Mouse (Mus musculus) granulocyte monocyte progenitor cell, adult 5-6 weeks (primary cell): ENCODE results near the gene Cdc42ep4. TPM values are rescaled to one million over a fixed set of nuclear protein-coding genes. Genes with fewer than 3 reads are reported as not detected.

Experiments used
- ATAC-seq: replicated peaks from 2 replicates; pipeline ENCODE4 v1.8.0; 2016; ENCODE audit warnings: mild to moderate bottlenecking, moderate TSS enrichment, inconsistent platforms; ENCODE audit not compliant: poor library complexity, severe bottlenecking
- total RNA-seq, 2 experiments: library from RNA; stranded (forward) in 1 of 2; stranded (reverse) in 1 of 2; fragments of 200-712, 200-1000 nt in 1 of 2; fragments of >200 nt in 1 of 2; fragmentation: Nextera tagmentation in 1 of 2; gene quantifications; 2 replicates each; pipeline ENCODE4 v1.2.3; 2014 to 2017

Gene Cdc42ep4
- total RNA-seq, 2 experiments from 2014 or later = 15.5 to 21.5 TPM

GRCm38 (mm10) chr11:113691851-113692250 lies 59.8 kb downstream of the Cdc42ep4 start:
- ATAC-seq = no peak; the same call in 1 of the 2 replicates

DNA sequence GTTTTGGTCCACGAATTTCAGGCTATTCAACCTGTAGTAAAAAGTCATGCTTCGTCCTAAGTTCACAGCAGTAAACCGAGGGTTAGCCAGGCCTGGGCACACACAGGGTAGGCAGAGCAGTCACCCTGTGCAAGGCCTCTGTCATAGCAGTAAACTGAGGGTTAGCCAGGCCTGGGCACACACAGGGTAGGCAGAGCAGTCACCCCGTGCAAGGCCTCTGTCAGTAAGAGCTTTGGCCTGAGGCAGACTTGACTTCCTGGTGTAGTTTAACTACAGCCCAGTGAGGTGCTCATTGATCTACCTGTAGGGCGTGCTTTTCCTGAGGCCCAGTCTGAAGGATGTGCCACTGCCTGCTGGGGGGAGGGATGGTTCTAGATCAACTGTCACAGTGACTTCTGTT lies 60.4 kb downstream of the Cdc42ep4 start:
- ATAC-seq = no peak

DNA sequence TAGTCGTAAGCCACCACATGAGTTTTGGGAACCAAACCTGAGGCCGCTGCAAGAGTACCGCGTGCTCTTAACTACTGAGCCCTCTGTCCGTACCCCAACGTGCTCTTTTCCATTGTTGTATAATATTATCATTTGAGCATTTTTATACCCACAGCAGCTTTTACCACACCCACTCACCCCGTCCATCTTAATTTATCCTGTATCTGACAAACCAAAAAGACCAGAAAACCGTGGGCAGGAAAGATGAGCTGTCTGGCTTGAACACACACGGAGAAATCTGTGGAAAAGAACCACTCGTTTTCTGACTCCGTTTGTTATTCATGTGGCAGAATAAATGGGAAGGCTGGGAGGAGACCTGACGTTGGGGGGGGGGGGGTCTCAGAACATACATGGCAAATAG lies 61.2 kb downstream of the Cdc42ep4 start:
- no peak for ATAC-seq

GRCm38 (mm10) chr11:113687031-113687430 lies 64.7 kb downstream of the Cdc42ep4 start:
- ATAC-seq = no peak

DNA sequence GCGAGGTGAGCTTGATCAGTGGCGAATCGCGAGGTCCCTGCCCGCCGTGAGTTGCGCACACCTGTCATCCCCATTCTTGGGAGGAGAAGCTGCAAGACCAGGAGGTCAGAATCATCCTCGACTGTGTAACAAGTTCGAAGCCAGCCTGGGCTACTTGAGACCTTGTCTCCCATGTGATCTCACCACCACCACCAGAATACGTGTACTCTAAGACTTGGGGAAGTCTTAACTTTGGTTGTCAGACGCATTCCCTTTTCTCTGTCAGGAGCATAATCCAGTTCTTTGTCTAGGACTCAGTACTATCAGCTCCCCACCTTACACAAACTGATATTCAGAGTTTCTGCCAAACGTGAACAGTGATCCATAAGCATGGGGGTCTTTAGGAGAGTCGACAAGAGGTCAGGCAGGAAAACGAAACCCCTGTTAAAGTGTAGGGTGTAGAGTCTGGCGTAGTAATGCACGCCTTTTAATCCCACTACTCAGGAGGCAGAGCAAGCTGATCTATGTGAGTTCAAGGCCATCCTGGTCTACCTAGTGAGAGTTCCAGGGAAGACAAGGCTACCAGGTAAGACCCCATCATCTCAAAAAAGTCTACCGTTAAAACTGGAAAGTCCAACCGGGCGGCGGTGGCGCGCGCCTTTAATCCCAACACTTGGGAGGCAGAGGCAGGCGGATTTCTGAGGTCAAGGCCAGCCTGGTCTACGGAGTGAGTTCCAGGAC lies 66.8 kb downstream of the Cdc42ep4 start:
- ATAC-seq = no peak

DNA sequence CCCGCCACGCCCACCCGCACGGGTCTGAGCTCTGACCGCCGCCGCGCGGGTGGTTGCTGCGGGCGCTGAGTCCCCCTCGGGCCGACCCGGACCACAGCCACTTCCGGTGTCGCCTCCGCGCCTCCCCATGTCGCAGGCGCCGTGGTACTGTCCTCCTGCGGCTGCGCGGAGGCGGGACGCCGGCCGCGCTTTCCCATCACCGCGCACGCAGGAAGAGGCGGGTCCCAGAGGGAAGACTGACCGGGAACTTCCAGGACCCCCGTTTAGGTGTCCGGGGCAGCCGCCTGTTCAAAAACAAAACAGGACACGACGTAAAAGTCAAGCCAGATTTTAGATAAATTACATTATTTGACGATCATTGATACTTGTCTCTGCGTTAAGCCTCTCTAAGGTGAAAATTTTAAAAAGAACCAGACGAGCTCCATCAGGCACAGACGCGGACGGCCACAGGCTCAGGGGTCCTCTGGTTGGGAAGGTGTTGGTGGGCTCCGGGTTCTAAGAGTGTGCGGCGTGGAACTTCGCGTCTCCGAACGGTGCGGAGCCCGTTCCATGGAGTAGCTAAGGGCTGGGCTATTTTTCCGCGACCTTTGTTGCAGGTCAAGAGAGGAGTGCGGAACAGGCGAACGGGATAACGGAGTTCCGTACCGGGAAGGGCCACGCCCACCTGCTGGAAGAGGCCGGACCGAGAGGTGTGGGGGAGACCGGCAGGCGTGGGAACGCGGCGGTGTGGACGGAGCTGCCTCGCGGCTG lies 67.5 kb downstream of the Cdc42ep4 start, which contains the start of the genes Fam104a and D11Wsu47e:
Gene Fam104a, minus strand, starts transcription at position 199 of the 750 bp plus-strand sequence.
Gene D11Wsu47e, plus strand, starts transcription at position 456 of the 750 bp plus-strand sequence.
- peak; percentile 81 for ATAC-seq

- ATAC-seq = peak; percentile 26
Measured at GRCm38 (mm10) chr11:113683627-113683956, 68.1 kb downstream of the Cdc42ep4 start.

- ATAC-seq = peak; percentile 58
Measured at GRCm38 (mm10) chr11:113682897-113683626, 68.6 kb downstream of the Cdc42ep4 start.

DNA sequence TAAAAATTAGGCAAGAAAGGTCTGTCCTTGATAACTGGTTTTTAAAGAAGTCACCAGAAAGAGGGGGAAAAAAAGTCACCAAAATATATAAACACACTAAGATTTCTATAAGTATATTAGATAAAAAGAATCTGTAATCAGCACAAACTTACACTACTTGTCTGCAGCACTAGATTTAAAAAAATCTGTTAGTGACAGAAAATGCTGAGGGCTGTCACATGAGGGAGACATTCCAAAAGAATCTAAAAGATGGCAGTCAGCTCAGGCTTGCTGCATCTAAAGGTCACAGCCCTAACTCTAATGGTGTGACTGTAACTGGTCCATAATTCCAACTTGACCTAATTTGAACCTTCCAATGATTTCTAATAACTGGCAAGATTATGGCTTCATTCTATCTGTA lies 69.7 kb downstream of the Cdc42ep4 start:
- no peak for ATAC-seq

GRCm38 (mm10) chr11:113680954-113681353 lies 70.7 kb downstream of the Cdc42ep4 start:
- no peak for ATAC-seq

GRCm38 (mm10) chr11:113678373-113678772 lies 73.3 kb downstream of the Cdc42ep4 start:
- peak; percentile 38 for ATAC-seq

DNA sequence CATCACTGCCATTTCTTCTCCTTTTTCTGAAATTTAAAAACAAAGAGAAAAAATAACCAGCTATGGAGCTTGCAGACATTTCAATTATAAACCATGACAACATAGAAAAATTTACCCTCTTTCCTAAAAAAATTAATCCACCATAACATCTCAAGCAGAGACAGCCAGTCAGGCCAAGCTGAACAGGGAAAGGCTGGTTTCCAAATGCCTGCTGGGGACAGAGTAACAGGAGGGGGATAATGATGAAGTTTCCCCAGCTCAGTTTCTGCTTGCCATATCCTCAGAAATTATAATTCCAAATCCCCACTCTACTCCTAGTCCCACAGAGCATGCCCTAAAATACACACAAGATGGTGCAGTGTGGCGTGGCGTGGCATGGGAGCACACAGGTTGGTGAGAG lies 74.3 kb downstream of the Cdc42ep4 start:
- ATAC-seq = no peak

Other genes starting within 250 kb of the Cdc42ep4 start
- 0.13 and 1.2 TPM in 2 replicates for gene Sstr2, start 132.5 kb downstream of the Cdc42ep4 start, total RNA-seq (2014; fragmentation: Nextera tagmentation)
- gene Sstr2, start 132.5 kb downstream of the Cdc42ep4 start, total RNA-seq (2017) = not detected in 2 replicates
- 39.1 and 63.6 TPM in 2 replicates for gene Cog1, start 102.7 kb downstream of the Cdc42ep4 start, total RNA-seq (2014; fragmentation: Nextera tagmentation)
- 11.3 and 22.8 TPM in 2 replicates for gene Cog1, start 102.7 kb downstream of the Cdc42ep4 start, total RNA-seq (2017)
- 24.8 and 37.0 TPM in 2 replicates for gene Slc39a11, start 101.8 kb downstream of the Cdc42ep4 start, total RNA-seq (2014; fragmentation: Nextera tagmentation)
- gene Slc39a11, start 101.8 kb downstream of the Cdc42ep4 start, total RNA-seq (2017) = 30.5 and 36.9 TPM in 2 replicates
- gene Fam104a, start 67.7 kb downstream of the Cdc42ep4 start, total RNA-seq (2014; fragmentation: Nextera tagmentation) = 14.4 and 15.6 TPM in 2 replicates
- gene Fam104a, start 67.7 kb downstream of the Cdc42ep4 start, total RNA-seq (2017) = 17.6 and 25.0 TPM in 2 replicates
- 10.4 and 28.3 TPM in 2 replicates for gene D11Wsu47e, start 67.5 kb downstream of the Cdc42ep4 start, total RNA-seq (2014; fragmentation: Nextera tagmentation)
- 6.4 and 19.0 TPM in 2 replicates for gene D11Wsu47e, start 67.5 kb downstream of the Cdc42ep4 start, total RNA-seq (2017)
- gene Cpsf4l, start 41.9 kb downstream of the Cdc42ep4 start, total RNA-seq (2014; fragmentation: Nextera tagmentation) = not detected in 2 replicates
- not detected in 2 replicates for gene Cpsf4l, start 41.9 kb downstream of the Cdc42ep4 start, total RNA-seq (2017)